Mouse (Mus musculus) liver (tissue): ENCODE data around the gene Serpini1.
A peak's percentile ranks its signal among the peaks of the same experiment; 100 is the strongest.

Source experiments
- DNase-seq: peaks from one replicate; pipeline ENCODE4 v3.0.0-alpha.2; 2020; ENCODE audit warnings: mixed read lengths

Serpini1 gene

GRCm38 (mm10) chr3:75557292-75557691 is at the start of gene Serpini1:
TSS of gene Serpini1 (plus strand) at chr3:75557547.
- DNase-seq = peak; percentile 91

GRCm38 (mm10) chr3:75517631-75518250 is 39.6 kb upstream of the Serpini1 start:
- peak; percentile 57 for DNase-seq

- DNase-seq = no peak
Measured at GRCm38 (mm10) chr3:75521314-75521713, 36.0 kb upstream of the Serpini1 start.

GRCm38 (mm10) chr3:75522527-75522926 is 34.8 kb upstream of the Serpini1 start:
- no peak for DNase-seq

- no peak for DNase-seq
Measured at GRCm38 (mm10) chr3:75531074-75531473, 26.3 kb upstream of the Serpini1 start.

GRCm38 (mm10) chr3:75534045-75534834 is 23.1 kb upstream of the Serpini1 start:
- DNase-seq = peak; percentile 67

GRCm38 (mm10) chr3:75541259-75541658 is 16.1 kb upstream of the Serpini1 start:
- no peak for DNase-seq

- DNase-seq = peak; percentile 62
Measured at GRCm38 (mm10) chr3:75542852-75543251, 14.5 kb upstream of the Serpini1 start.

- no peak for DNase-seq
Measured at GRCm38 (mm10) chr3:75544287-75544686, 13.1 kb upstream of the Serpini1 start.

GRCm38 (mm10) chr3:75551248-75551647 is 6.1 kb upstream of the Serpini1 start:
- no peak for DNase-seq

- no peak for DNase-seq
Measured at GRCm38 (mm10) chr3:75556121-75556694, 1.1 kb upstream of the Serpini1 start.

- peak; percentile 100 for DNase-seq
Measured at GRCm38 (mm10) chr3:75556695-75557291, 554 bp upstream of the Serpini1 start, which contains the start of gene Pdcd10. TSS of gene Pdcd10 (minus strand) at chr3:75556856.

GRCm38 (mm10) chr3:75574074-75574473 is 16.7 kb downstream of the Serpini1 start:
- no peak for DNase-seq

- no peak for DNase-seq
Measured at GRCm38 (mm10) chr3:75575582-75575981, 18.2 kb downstream of the Serpini1 start.

GRCm38 (mm10) chr3:75579352-75579751 is 22.0 kb downstream of the Serpini1 start:
- DNase-seq = peak; percentile 35

GRCm38 (mm10) chr3:75583293-75583692 is 25.9 kb downstream of the Serpini1 start:
- DNase-seq = no peak

GRCm38 (mm10) chr3:75584898-75585297 is 27.6 kb downstream of the Serpini1 start:
- DNase-seq = no peak

GRCm38 (mm10) chr3:75611019-75611418 is 53.7 kb downstream of the Serpini1 start:
- no peak for DNase-seq

GRCm38 (mm10) chr3:75624627-75625026 is 67.3 kb downstream of the Serpini1 start:
- no peak for DNase-seq

- no peak for DNase-seq
Measured at GRCm38 (mm10) chr3:75630988-75631615, 73.8 kb downstream of the Serpini1 start.

GRCm38 (mm10) chr3:75633221-75633620 is 75.9 kb downstream of the Serpini1 start:
- no peak for DNase-seq

GRCm38 (mm10) chr3:75633635-75634034 is 76.3 kb downstream of the Serpini1 start:
- no peak for DNase-seq

GRCm38 (mm10) chr3:75635648-75636047 is 78.3 kb downstream of the Serpini1 start:
- no peak for DNase-seq
